Mouse (Mus musculus) midbrain, postnatal 0 days (tissue): ENCODE measurements around the gene Carf. TPM values are rescaled to one million over a fixed set of nuclear protein-coding genes. Genes with fewer than 3 reads are reported as not detected.

Experiments
- ATAC-seq: fragments of 200-750 bp; cut with Nextera tagmentation; 2 replicates; pipeline ENCODE4 v1.8.0; 2017; ENCODE audit warnings: moderate number of reproducible peaks, mild to moderate bottlenecking, moderate TSS enrichment, moderate library complexity; ENCODE audit not compliant: low FRiP score
- DNase-seq: peaks from one replicate; pipeline ENCODE4 v3.0.0-alpha.2; 2015; ENCODE audit warnings: low spot score
- H3K27ac ChIP-seq: fragments of 300-500 bp; sonication (generic); 2 replicates; pipeline ENCODE4 v1.5.1; 2014; ENCODE audit warnings: low read depth, mild to moderate bottlenecking, low read length, mixed read lengths
- H3K27me3 ChIP-seq: fragments of 300-500 bp; sonication (generic); 2 replicates; pipeline ENCODE4 v1.6.1; 2014; ENCODE audit warnings: low read length, control low read depth, mixed read lengths; ENCODE audit not compliant: insufficient read depth
- H3K36me3 ChIP-seq: fragments of 300-500 bp; sonication (generic); 2 replicates; pipeline ENCODE4 v1.6.1; 2014; ENCODE audit warnings: low read length, control low read depth, mixed read lengths; ENCODE audit not compliant: insufficient read depth
- H3K4me1 ChIP-seq: fragments of 300-500 bp; sonication (generic); 2 replicates; pipeline ENCODE4 v1.6.1; 2014; ENCODE audit warnings: mild to moderate bottlenecking, control low read depth, antibody characterized with exemption, low read length, mixed read lengths; ENCODE audit not compliant: insufficient read depth
- H3K4me2 ChIP-seq: fragments of 300-500 bp; sonication (generic); 2 replicates; pipeline ENCODE4 v1.6.1; 2014; ENCODE audit warnings: low read depth, mild to moderate bottlenecking, low read length, mixed read lengths; ENCODE audit not compliant: poor library complexity, severe bottlenecking
- H3K4me3 ChIP-seq: fragments of 300-500 bp; sonication (generic); 2 replicates; pipeline ENCODE4 v1.5.1; 2014; ENCODE audit warnings: low read depth, mild to moderate bottlenecking, low read length, moderate library complexity
- H3K9ac ChIP-seq: fragments of 300-500 bp; sonication (generic); replicated peaks from 2 replicates; pipeline ENCODE4 v1.6.1; 2014; ENCODE audit warnings: mild to moderate bottlenecking, low read length, moderate library complexity, mixed read lengths; ENCODE audit not compliant: poor library complexity, severe bottlenecking
- H3K9me3 ChIP-seq: fragments of 300-500 bp; sonication (generic); 2 replicates; pipeline ENCODE4 v1.6.1; 2016; ENCODE audit warnings: low read length, control low read depth
- CTCF ChIP-seq: IDR thresholded peaks from 2 replicates; pipeline ENCODE4 v1.5.1; 2016; ENCODE audit warnings: antibody characterized with exemption, mild to moderate bottlenecking
- WGBS: fragments of 180-500 bp; shearing (Covaris S2); extraction: QIAGEN DNeasy Blood & Tissue Kit; methylation state at CpG from one replicate; pipeline ENCODE4 v1.1.7; 2014; 5-methylcytosine and 5-hydroxymethylcytosine counted together
- polyA plus RNA-seq: library from polyadenylated mRNA; unstranded; fragments of >200 nt; fragmentation: Nextera tagmentation; extraction: Ambion mirVana; gene quantifications from 2 replicates; pipeline ENCODE4 v1.2.1, GENCODE M21; 2015
- total RNA-seq: library from RNA; depleted of rRNA; stranded (reverse); fragments of >200 nt; gene quantifications from 2 replicates; pipeline ENCODE4 v1.2.3, GENCODE M21; 2014

Gene Carf
- total and polyA plus RNA-seq, 2 experiments from 2014 or later = 8.0 to 19.0 TPM

GRCm38 (mm10) chr1:60076411-60076810, 21.6 kb upstream of the Carf start:
- no peaks in the 10 kb centered on the region for H3K9me3 ChIP-seq
- TF ChIP-seq CTCF = no peak
- no peak overlapping the region for H3K27ac ChIP-seq
- no peaks in the 10 kb centered on the region for H3K27me3 ChIP-seq
- no peak for ATAC-seq
- H3K4me3 ChIP-seq = no peak overlapping the region
- DNase-seq = no peak
- 88% methylated on average over 6 of the region's 6 CpGs for WGBS
- peaks cover 10% of the 10 kb centered on the region for H3K36me3 ChIP-seq
- H3K4me2 ChIP-seq = no peak overlapping the region
- H3K4me1 ChIP-seq = no peaks in the 10 kb centered on the region
- no peak overlapping the region for H3K9ac ChIP-seq

- no peak for ATAC-seq
- Histone ChIP-seq H3K9ac (0 out of 2 replicates have a peak overlapping the region, but pooled peaks have one; percentile 0), H3K4me2 (peak overlapping the region; percentile 76), H3K27me3 (no peaks in the 10 kb centered on the region), H3K4me1 (peaks cover 6% of the 10 kb centered on the region; the same call in 1 of the 2 replicates), H3K27ac (no peak overlapping the region), H3K4me3 (peak overlapping the region; percentile 95), H3K9me3 (no peaks in the 10 kb centered on the region), H3K36me3 (0 out of 2 replicates have a peak, but pooled peaks cover 8% of the 10 kb centered on the region)
- TF ChIP-seq CTCF = no peak
- WGBS = 12% methylated on average over 13 of the region's 13 CpGs
- no peak for DNase-seq
These were observed 1.3 kb upstream of the Carf start for GRCm38 (mm10) chr1:60096572-60097276.

- no peak for TF ChIP-seq CTCF
- Histone ChIP-seq H3K27ac (peak overlapping the region; percentile 99), H3K9me3 (no peaks in the 10 kb centered on the region), H3K4me1 (peaks cover 6% of the 10 kb centered on the region; the same call in 1 of the 2 replicates), H3K9ac (peak overlapping the region; percentile 64), H3K4me2 (peak overlapping the region; percentile 76), H3K27me3 (no peaks in the 10 kb centered on the region), H3K4me3 (peak overlapping the region; percentile 95), H3K36me3 (0 out of 2 replicates have a peak, but pooled peaks cover 4% of the 10 kb centered on the region)
- under 1% methylated on average over 25 of the region's 25 CpGs for WGBS
- ATAC-seq (peak; percentile 90), DNase-seq (peak; percentile 86)
These were observed 597 bp upstream of the Carf start for GRCm38 (mm10) chr1:60097277-60098023.

- peak overlapping the region; percentile 99; the same call in 1 of the 2 replicates for H3K27ac ChIP-seq
- peak overlapping the region; percentile 95 for H3K4me3 ChIP-seq
- H3K9ac ChIP-seq = peak overlapping the region; percentile 99
- H3K27me3 ChIP-seq = no peaks in the 10 kb centered on the region
- ATAC-seq (no peak), DNase-seq (peak; percentile 4)
- peak overlapping the region; percentile 68 for H3K4me2 ChIP-seq
- 10% methylated on average over 9 of the region's 9 CpGs for WGBS
- H3K36me3 ChIP-seq = no peaks in the 10 kb centered on the region
- no peak for TF ChIP-seq CTCF
- H3K4me1 ChIP-seq = peaks cover 6% of the 10 kb centered on the region; the same call in 1 of the 2 replicates
- H3K9me3 ChIP-seq = no peaks in the 10 kb centered on the region
These were observed 792 bp downstream of the Carf start for GRCm38 (mm10) chr1:60098839-60099238.

GRCm38 (mm10) chr1:60104582-60104981, 6.5 kb downstream of the Carf start:
- H3K4me3 ChIP-seq = no peak overlapping the region
- TF ChIP-seq CTCF = peak; percentile 24; the same call in 1 of the 2 replicates
- H3K27me3 ChIP-seq = no peaks in the 10 kb centered on the region
- ATAC-seq (no peak), DNase-seq (no peak)
- H3K27ac ChIP-seq = no peak overlapping the region
- WGBS = 100% methylated on average over 1 of the region's 1 CpGs
- H3K36me3 ChIP-seq = peaks cover 13% of the 10 kb centered on the region; the same call in 1 of the 2 replicates
- H3K9me3 ChIP-seq = no peaks in the 10 kb centered on the region
- no peak overlapping the region for H3K4me2 ChIP-seq
- H3K9ac ChIP-seq = no peak overlapping the region
- H3K4me1 ChIP-seq = no peaks in the 10 kb centered on the region
